Mouse (Mus musculus) midbrain, embryonic 11.5 days (tissue): Measurements from ENCODE around the gene Olfr1438-ps1. TPM values are rescaled to one million over a fixed set of nuclear protein-coding genes. Genes with fewer than 3 reads are reported as not detected.
"Not testable (repeated sequence)": the region's sequence is repeated elsewhere in the genome, so short reads cannot be mapped to it uniquely, and the experiment has no call there.

Source experiments
- ATAC-seq: fragments of 200-750 bp; cut with Nextera tagmentation; 2 replicates; pipeline ENCODE4 v1.8.0; 2017; ENCODE audit warnings: moderate TSS enrichment, moderate library complexity; ENCODE audit not compliant: low FRiP score
- DNase-seq: peaks from one replicate; pipeline ENCODE4 v3.0.0; 2015; ENCODE audit warnings: low spot score; ENCODE audit errors: missing footprints
- H3K27ac ChIP-seq: fragments of 300-500 bp; sonication (generic); 2 replicates; pipeline ENCODE4 v1.5.1; 2014; ENCODE audit warnings: low read depth, low read length
- H3K27me3 ChIP-seq: fragments of 300-500 bp; sonication (generic); 2 replicates; pipeline ENCODE4 v1.6.1; 2014; ENCODE audit warnings: mild to moderate bottlenecking, low read length, moderate library complexity, mixed read lengths; ENCODE audit not compliant: control insufficient read depth, insufficient read depth
- H3K36me3 ChIP-seq: fragments of 300-500 bp; sonication (generic); 2 replicates; pipeline ENCODE4 v1.6.1; 2014; ENCODE audit warnings: mild to moderate bottlenecking, low read length, moderate library complexity, mixed read lengths; ENCODE audit not compliant: control insufficient read depth, insufficient read depth
- H3K4me1 ChIP-seq: fragments of 300-500 bp; sonication (generic); 2 replicates; pipeline ENCODE4 v1.6.1; 2014; ENCODE audit warnings: low read length; ENCODE audit not compliant: control insufficient read depth, insufficient read depth
- H3K4me2 ChIP-seq: fragments of 300-500 bp; sonication (generic); 2 replicates; pipeline ENCODE4 v1.6.1; 2014; ENCODE audit warnings: mild to moderate bottlenecking, moderate library complexity
- H3K4me3 ChIP-seq: fragments of 300-500 bp; sonication (generic); 2 replicates; pipeline ENCODE4 v1.5.1; 2014; ENCODE audit warnings: low read depth, low read length
- H3K9ac ChIP-seq: fragments of 300-500 bp; sonication (generic); 2 replicates; pipeline ENCODE4 v1.6.1; 2014; ENCODE audit warnings: low read length
- H3K9me3 ChIP-seq: fragments of 300-500 bp; sonication (generic); 2 replicates; pipeline ENCODE4 v1.6.1; 2016; ENCODE audit warnings: low read length; ENCODE audit not compliant: control insufficient read depth
- WGBS: fragments of 180-500 bp; shearing (Covaris S2); extraction: QIAGEN DNeasy Blood & Tissue Kit; methylation state at CpG from one replicate; pipeline ENCODE4 v1.1.7; 2014; 5-methylcytosine and 5-hydroxymethylcytosine counted together
- polyA plus RNA-seq: library from polyadenylated mRNA; unstranded; fragments of >200 nt; fragmentation: Nextera tagmentation; extraction: Ambion mirVana; gene quantifications from 2 replicates; pipeline ENCODE4 v1.2.1, GENCODE M21; 2014

Gene Olfr1438-ps1
- not detected in 2 replicates for polyA plus RNA-seq

DNA sequence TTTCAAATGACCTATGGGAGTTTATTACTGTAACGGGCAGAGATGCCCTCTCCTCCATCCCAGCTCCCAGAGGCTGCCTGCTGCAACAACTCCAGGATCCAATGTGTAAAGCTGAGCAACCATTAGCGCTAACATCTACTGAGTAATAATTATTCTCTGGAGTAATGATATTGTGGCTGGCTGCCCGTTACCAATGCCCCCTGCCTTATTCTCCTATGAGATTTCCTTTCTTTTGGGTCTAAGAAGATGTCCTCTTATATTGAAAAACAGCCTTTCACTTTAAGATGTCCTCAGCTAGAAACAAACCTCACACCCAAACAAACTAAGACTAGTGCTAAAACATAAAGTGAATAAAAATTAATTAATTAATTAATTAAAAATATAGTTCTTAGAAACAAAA lies at the start of gene Olfr1438-ps1:
Olfr1438-ps1 (minus strand) TSS at position 101 of the 400 bp plus-strand sequence.
- Histone ChIP-seq H3K4me2 (no peak within 1 kb of the TSS), H3K36me3 (no peaks in the 10 kb centered on the region), H3K27me3 (no peaks in the 10 kb centered on the region), H3K27ac (no peak within 1 kb of the TSS), H3K9ac (no peak within 1 kb of the TSS), H3K9me3 (no peaks in the 10 kb centered on the region), H3K4me3 (no peak within 1 kb of the TSS), H3K4me1 (no peaks in the 10 kb centered on the region)
- ATAC-seq (no peak), DNase-seq (no peak)
- WGBS: 88% methylated on average over 3 of the region's 3 CpGs

- Histone ChIP-seq H3K27me3 (no peaks in the 10 kb centered on the region), H3K4me1 (no peaks in the 10 kb centered on the region), H3K36me3 (no peaks in the 10 kb centered on the region), H3K4me2 (no peak overlapping the region), H3K9me3 (no peaks in the 10 kb centered on the region), H3K27ac (no peak overlapping the region), H3K4me3 (no peak overlapping the region), H3K9ac (no peak overlapping the region)
- DNase-seq: no peak
- ATAC-seq: no peak
- WGBS: 86% methylated on average over 2 of the region's 2 CpGs
These were observed 38.8 kb upstream of the Olfr1438-ps1 start for GRCm38 (mm10) chr19:12374465-12375025.

GRCm38 (mm10) chr19:12373004-12373403 lies 37.3 kb upstream of the Olfr1438-ps1 start:
- Histone ChIP-seq H3K36me3 (no peaks in the 10 kb centered on the region), H3K9ac (no peak overlapping the region), H3K4me3 (no peak overlapping the region), H3K27me3 (no peaks in the 10 kb centered on the region), H3K4me1 (no peaks in the 10 kb centered on the region), H3K4me2 (no peak overlapping the region), H3K27ac (no peak overlapping the region), H3K9me3 (no peaks in the 10 kb centered on the region)
- WGBS: 78% methylated on average over 3 of the region's 3 CpGs
- ATAC-seq (no peak), DNase-seq (no peak)

GRCm38 (mm10) chr19:12325001-12325400 lies 10.7 kb downstream of the Olfr1438-ps1 start, which contains the start of gene Olfr1437:
Gene Olfr1437, minus strand, starts transcription at chr19:12325101.
- Histone ChIP-seq H3K9ac (no peak within 1 kb of the TSS), H3K4me1 (no peaks in the 10 kb centered on the region), H3K4me3 (no peak within 1 kb of the TSS), H3K27me3 (no peaks in the 10 kb centered on the region), H3K36me3 (no peaks in the 10 kb centered on the region), H3K9me3 (no peaks in the 10 kb centered on the region), H3K4me2 (no peak within 1 kb of the TSS), H3K27ac (no peak within 1 kb of the TSS)
- 86% methylated on average over 2 of the region's 2 CpGs for WGBS
- no peak for ATAC-seq
- DNase-seq: no peak

GRCm38 (mm10) chr19:12299030-12299429 lies 36.7 kb downstream of the Olfr1438-ps1 start, which contains the start of gene Olfr1436:
Gene Olfr1436, minus strand, starts transcription at chr19:12299130.
- H3K36me3 ChIP-seq, H3K9ac ChIP-seq, DNase-seq, H3K4me3 ChIP-seq, H3K4me2 ChIP-seq, H3K27me3 ChIP-seq, H3K27ac ChIP-seq, H3K9me3 ChIP-seq, ATAC-seq, H3K4me1 ChIP-seq: not testable (repeated sequence)
- WGBS: 79% methylated on average over 1 of the region's 1 CpGs

DNA sequence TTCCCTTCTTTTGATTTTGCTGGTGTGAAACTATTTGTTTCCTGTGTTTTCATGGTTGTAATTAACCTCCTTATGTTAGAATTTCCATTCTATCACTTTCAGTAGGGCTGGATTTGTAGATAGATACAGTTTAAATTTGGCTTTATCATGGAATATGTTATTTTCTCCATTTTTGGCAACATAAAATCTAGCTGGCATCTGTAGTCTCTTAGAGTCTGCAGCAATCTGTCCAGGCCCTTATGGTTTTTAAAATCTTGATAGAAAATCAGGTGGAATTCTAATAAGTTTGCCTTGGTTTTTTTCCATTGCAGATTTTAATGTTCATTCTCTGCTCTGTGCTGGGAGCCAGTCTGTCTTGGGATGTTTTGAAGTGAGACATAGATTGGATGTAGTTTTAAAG lies 42.7 kb downstream of the Olfr1438-ps1 start:
- H3K27ac ChIP-seq: no peak overlapping the region
- no peak overlapping the region for H3K9ac ChIP-seq
- H3K27me3 ChIP-seq: no peaks in the 10 kb centered on the region
- DNase-seq (no peak), ATAC-seq (no peak)
- no peak overlapping the region for H3K4me2 ChIP-seq
- no peaks in the 10 kb centered on the region for H3K36me3 ChIP-seq
- no peaks in the 10 kb centered on the region for H3K9me3 ChIP-seq
- H3K4me3 ChIP-seq: no peak overlapping the region
- H3K4me1 ChIP-seq: no peaks in the 10 kb centered on the region

- no peaks in the 10 kb centered on the region for H3K9me3 ChIP-seq
- no peaks in the 10 kb centered on the region for H3K36me3 ChIP-seq
- no peaks in the 10 kb centered on the region for H3K27me3 ChIP-seq
- 72% methylated on average over 2 of the region's 2 CpGs for WGBS
- DNase-seq: no peak
- ATAC-seq: no peak
- H3K9ac ChIP-seq: no peak within 1 kb of the TSS
- no peak within 1 kb of the TSS for H3K4me2 ChIP-seq
- H3K4me3 ChIP-seq: no peak within 1 kb of the TSS
- H3K27ac ChIP-seq: no peak within 1 kb of the TSS
- no peaks in the 10 kb centered on the region for H3K4me1 ChIP-seq
These were observed 56.2 kb downstream of the Olfr1438-ps1 start, which contains the start of gene Olfr1434 for GRCm38 (mm10) chr19:12279554-12279953. Gene Olfr1434, plus strand, starts transcription at chr19:12279854.

Other genes with a start within 250 kb of the Olfr1438-ps1 start
- gene Olfr1426, start 243.9 kb downstream of the Olfr1438-ps1 start, polyA plus RNA-seq: not detected in 2 replicates
- gene Olfr1427, start 232.6 kb downstream of the Olfr1438-ps1 start, polyA plus RNA-seq: not detected in 2 replicates
- not detected in 2 replicates for gene Olfr1428, start 220.0 kb downstream of the Olfr1438-ps1 start, polyA plus RNA-seq
- gene Olfr76, start 212.7 kb downstream of the Olfr1438-ps1 start, polyA plus RNA-seq: not detected in 2 replicates
- not detected in 2 replicates for gene Olfr1555-ps1, start 165.8 kb downstream of the Olfr1438-ps1 start, polyA plus RNA-seq
- gene Olfr1431, start 135.3 kb downstream of the Olfr1438-ps1 start, polyA plus RNA-seq: not detected in 2 replicates
- gene Olfr1432, start 103.3 kb downstream of the Olfr1438-ps1 start, polyA plus RNA-seq: not detected in 2 replicates
- gene Olfr262, start 94.3 kb downstream of the Olfr1438-ps1 start, polyA plus RNA-seq: not detected in 2 replicates
- gene Olfr235, start 74.9 kb downstream of the Olfr1438-ps1 start, polyA plus RNA-seq: not detected in 2 replicates
- gene Olfr1434, start 56.1 kb downstream of the Olfr1438-ps1 start, polyA plus RNA-seq: not detected in 2 replicates
- not detected in 2 replicates for gene Olfr1436, start 36.8 kb downstream of the Olfr1438-ps1 start, polyA plus RNA-seq
- not detected in 2 replicates for gene Olfr1437, start 10.8 kb downstream of the Olfr1438-ps1 start, polyA plus RNA-seq
- gene Olfr1440, start 51.4 kb upstream of the Olfr1438-ps1 start, polyA plus RNA-seq: not detected in 2 replicates
- gene Olfr1441, start 81.5 kb upstream of the Olfr1438-ps1 start, polyA plus RNA-seq: not detected in 2 replicates
- gene Pfpl, start 92.0 kb upstream of the Olfr1438-ps1 start, polyA plus RNA-seq: not detected in 2 replicates
- 0.90 and 1.1 TPM in 2 replicates for gene Mpeg1, start 124.9 kb upstream of the Olfr1438-ps1 start, polyA plus RNA-seq
- gene Dtx4, start 165.5 kb upstream of the Olfr1438-ps1 start, polyA plus RNA-seq: 62.0 and 64.3 TPM in 2 replicates
- 27.4 and 31.1 TPM in 2 replicates for gene Fam111a, start 209.8 kb upstream of the Olfr1438-ps1 start, polyA plus RNA-seq